ENCODE assay signal across 22 mouse cellular contexts in the genomic region with DNA sequence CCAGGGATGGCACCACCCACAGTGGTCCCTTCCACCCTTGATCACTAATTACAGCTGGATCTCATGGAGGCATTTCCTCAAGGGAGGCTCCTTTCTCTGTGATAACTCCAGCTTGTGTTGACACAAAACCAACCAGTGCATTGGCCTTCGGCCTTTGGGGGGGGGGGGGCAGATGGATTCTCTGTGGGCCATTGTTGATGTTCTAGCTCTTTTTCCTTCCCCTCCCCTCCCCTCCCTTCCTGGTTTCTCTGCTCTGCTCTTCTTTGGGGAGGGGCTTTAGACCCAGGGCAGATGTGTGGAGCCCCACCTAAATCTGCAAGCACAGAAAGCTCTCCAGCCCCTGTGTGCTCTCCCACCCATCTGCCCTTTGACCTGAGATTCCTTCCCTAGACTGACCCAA.
"Had no signal": no experiment of that assay in that cellular context is flagged by ENCODE, and none has a peak within 500 bp of the region (broad histone marks: within the 10 kb centered on the region; RNA-seq: fewer than 3 reads in every experiment).

No protein-coding gene starts in this region.

- H3K9ac ChIP-seq: forebrain, postnatal 0 days; heart, embryonic 13.5 days; heart, embryonic 15.5 days; hindbrain, embryonic 13.5 days; hindbrain, embryonic 15.5 days; limb, embryonic 12.5 days; liver, embryonic 13.5 days had no signal

- ATAC-seq: forebrain, postnatal 0 days; hindbrain, postnatal 0 days had no signal

- H3K9me3 ChIP-seq: heart, embryonic 13.5 days; heart, embryonic 15.5 days; hindbrain, embryonic 13.5 days; hindbrain, embryonic 15.5 days; limb, embryonic 10.5 days; limb, embryonic 12.5 days; liver, embryonic 13.5 days had no signal

- H3K4me3 ChIP-seq: heart, adult 2 months; heart, embryonic 13.5 days; heart, embryonic 15.5 days; hindbrain, embryonic 13.5 days; hindbrain, embryonic 15.5 days; layer of hippocampus, adult 2 months; left cerebral cortex, adult 2 months; limb, embryonic 10.5 days; limb, embryonic 12.5 days; liver, embryonic 13.5 days had no signal

- H3K27me3 ChIP-seq: heart, embryonic 13.5 days; heart, embryonic 15.5 days; hindbrain, embryonic 13.5 days; hindbrain, embryonic 15.5 days; limb, embryonic 12.5 days; liver, embryonic 13.5 days had no signal

- H3K27ac ChIP-seq: heart, adult 2 months; heart, embryonic 13.5 days; heart, embryonic 15.5 days; hindbrain, embryonic 13.5 days; hindbrain, embryonic 15.5 days; hindbrain, postnatal 0 days; kidney, postnatal 0 days; layer of hippocampus, adult 2 months; left cerebral cortex, adult 2 months; limb, embryonic 10.5 days; limb, embryonic 12.5 days; liver, embryonic 13.5 days had no signal

- H3K4me1 ChIP-seq: heart, embryonic 13.5 days; heart, embryonic 15.5 days; hindbrain, embryonic 13.5 days; hindbrain, embryonic 15.5 days; limb, embryonic 10.5 days; limb, embryonic 12.5 days; liver, embryonic 13.5 days had no signal

- H3K4me2 ChIP-seq: heart, embryonic 13.5 days; heart, embryonic 15.5 days; hindbrain, embryonic 13.5 days; hindbrain, embryonic 15.5 days; limb, embryonic 12.5 days; liver, embryonic 11.5 days; liver, embryonic 13.5 days had no signal

- DNase-seq: forebrain, postnatal 0 days; gastrocnemius, postnatal 14 days; gastrocnemius, postnatal 36 days; heart, adult 2 months; heart, postnatal 14 days; heart, postnatal 36 days; kidney, adult 18-20 months; kidney, adult 8-10 months; kidney, postnatal 4 days; liver; liver, embryonic 13.5 days had no signal
